Mouse (Mus musculus): ENCODE measurements around the gene Ten1. TPM values are rescaled to one million over a fixed set of nuclear protein-coding genes. Genes with fewer than 3 reads are reported as not detected.

Gene Ten1
- polyA plus RNA-seq, 1 experiment from 2014 or later: 53.6 TPM

- POLR2A ChIA-PET: no interaction called here
These were observed 28.5 kb upstream of the Ten1 start for GRCm38 (mm10) chr11:116170003-116170800.

DNA sequence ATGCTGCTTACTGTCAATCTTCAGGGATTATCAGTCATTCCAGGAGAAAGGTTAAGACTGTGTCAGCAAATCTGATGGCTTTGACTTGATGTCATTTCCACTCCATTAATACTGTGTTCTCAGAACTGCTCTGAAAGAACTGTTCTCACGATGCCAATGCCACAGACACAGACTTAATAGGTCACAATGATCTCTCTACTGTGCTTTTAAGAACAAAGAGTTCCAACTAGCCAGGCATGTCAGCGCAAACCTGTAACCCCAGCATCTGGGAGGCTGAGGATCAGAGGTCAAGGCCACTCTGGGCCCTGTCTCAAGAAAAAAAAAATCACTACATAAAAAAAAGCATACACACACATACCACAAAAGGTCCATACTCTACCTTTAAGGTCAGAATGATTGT is 26.7 kb upstream of the Ten1 start:
- ATAC-seq (no peak), DNase-seq (ENCODE audit: low read depth, low spot score) (no peak)
- POLR2A ChIA-PET: no interaction called here
- in situ Hi-C loops (cut with MboI; ENCODE audit: low pct_unique_long_range_greater_than_20kb): no loop called here
- no peak for TF ChIP-seq CTCF (IDR thresholded peaks at IDR 0.05)
- CTCF ChIA-PET: no interaction called here
- H3K27me3 ChIP-seq: no peaks in the 10 kb centered on the region

More at GRCm38 (mm10) chr11:116170003-116170800, 28.5 kb upstream of the Ten1 start:
- in situ Hi-C loops (cut with MboI; ENCODE audit: low pct_unique_long_range_greater_than_20kb): no loop called here
- DNase-seq (ENCODE audit: low read depth, low spot score): no peak
- TF ChIP-seq CTCF (IDR thresholded peaks at IDR 0.05): no peak
- no peak for ATAC-seq
- CTCF ChIA-PET: interaction anchor here (1.0 kb wide), 1 partner anchor 31 kb away, joined by 3 read pairs; the partner anchor contains the start of gene Mrpl38
- no peaks in the 10 kb centered on the region for H3K27me3 ChIP-seq

GRCm38 (mm10) chr11:116174775-116175448 is 23.7 kb upstream of the Ten1 start:
- ChIA-PET POLR2A (no interaction called here), CTCF (no interaction called here)
- DNase-seq (ENCODE audit: low read depth, low spot score): no peak
- no peak for TF ChIP-seq CTCF (IDR thresholded peaks at IDR 0.05)
- in situ Hi-C loops (cut with MboI; ENCODE audit: low pct_unique_long_range_greater_than_20kb): no loop called here
- no peaks in the 10 kb centered on the region for H3K27me3 ChIP-seq
- ATAC-seq: no peak

DNA sequence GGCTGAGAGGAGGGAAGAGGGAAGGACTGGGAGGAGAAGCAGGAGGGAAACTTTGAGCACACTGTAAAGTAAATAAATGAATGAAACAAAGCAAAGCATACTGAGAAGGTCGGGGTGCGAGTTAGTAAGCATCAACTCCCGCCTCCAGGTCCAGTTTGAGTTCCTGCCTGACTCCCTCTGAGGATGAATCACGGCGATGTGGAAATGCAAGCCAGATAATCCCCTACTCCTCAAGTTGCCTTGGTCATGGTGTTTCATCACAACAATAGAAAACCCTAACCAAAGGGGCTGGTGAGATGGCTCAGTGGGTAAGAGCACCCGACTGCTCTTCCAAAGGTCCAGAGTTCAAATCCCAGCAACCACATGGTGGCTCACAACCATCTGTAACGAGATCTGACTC is 22.6 kb upstream of the Ten1 start:
- ATAC-seq (peak; percentile 34), DNase-seq (ENCODE audit: low read depth, low spot score) (peak; percentile 73)
- ChIA-PET CTCF (no interaction called here), POLR2A (no interaction called here)
- no peak for TF ChIP-seq CTCF (IDR thresholded peaks at IDR 0.05)
- no peaks in the 10 kb centered on the region for H3K27me3 ChIP-seq
- in situ Hi-C loops (cut with MboI; ENCODE audit: low pct_unique_long_range_greater_than_20kb): no loop called here

GRCm38 (mm10) chr11:116178411-116179121 is 20.1 kb upstream of the Ten1 start:
- DNase-seq (ENCODE audit: low read depth, low spot score) (no peak), ATAC-seq (no peak)
- ChIA-PET CTCF (interaction anchor here (1.1 kb wide), 1 partner anchor 25 kb away, joined by 4 read pairs; no protein-coding TSS in a partner anchor), POLR2A (no interaction called here)
- in situ Hi-C loops (cut with MboI; ENCODE audit: low pct_unique_long_range_greater_than_20kb): no loop called here
- TF ChIP-seq CTCF (IDR thresholded peaks at IDR 0.05): no peak
- H3K27me3 ChIP-seq: no peaks in the 10 kb centered on the region

- H3K27me3 ChIP-seq: no peaks in the 10 kb centered on the region
- TF ChIP-seq CTCF (IDR thresholded peaks at IDR 0.05): no peak
- no peak for ATAC-seq
- in situ Hi-C loops (cut with MboI; ENCODE audit: low pct_unique_long_range_greater_than_20kb): no loop called here
- CTCF ChIA-PET: interaction anchor here (1.4 kb wide), 1 partner anchor 18 kb away, joined by 5 read pairs; the partner anchor contains the start of gene Fbf1
- POLR2A ChIA-PET: interaction anchor here (1.6 kb wide), 1 partner anchor 13 kb away, joined by 4 read pairs; no protein-coding TSS in a partner anchor
- no peak for DNase-seq (ENCODE audit: low read depth, low spot score)
These were observed 12.8 kb upstream of the Ten1 start for GRCm38 (mm10) chr11:116185836-116186235.

- TF ChIP-seq CTCF (IDR thresholded peaks at IDR 0.05): no peak
- POLR2A ChIA-PET: interaction anchor here (1.6 kb wide), 1 partner anchor 13 kb away, joined by 4 read pairs; no protein-coding TSS in a partner anchor
- H3K27me3 ChIP-seq: no peaks in the 10 kb centered on the region
- DNase-seq (ENCODE audit: low read depth, low spot score) (no peak), ATAC-seq (no peak)
- CTCF ChIA-PET: interaction anchor here (0.9 to 1.4 kb wide), 2 partner anchors 18 to 48 kb away, joined by 3 to 5 read pairs; partner anchors contain the start of genes Fbf1 and Mrpl38
- in situ Hi-C loops (cut with MboI; ENCODE audit: low pct_unique_long_range_greater_than_20kb): no loop called here
These were observed 12.3 kb upstream of the Ten1 start for GRCm38 (mm10) chr11:116186360-116186759.

DNA sequence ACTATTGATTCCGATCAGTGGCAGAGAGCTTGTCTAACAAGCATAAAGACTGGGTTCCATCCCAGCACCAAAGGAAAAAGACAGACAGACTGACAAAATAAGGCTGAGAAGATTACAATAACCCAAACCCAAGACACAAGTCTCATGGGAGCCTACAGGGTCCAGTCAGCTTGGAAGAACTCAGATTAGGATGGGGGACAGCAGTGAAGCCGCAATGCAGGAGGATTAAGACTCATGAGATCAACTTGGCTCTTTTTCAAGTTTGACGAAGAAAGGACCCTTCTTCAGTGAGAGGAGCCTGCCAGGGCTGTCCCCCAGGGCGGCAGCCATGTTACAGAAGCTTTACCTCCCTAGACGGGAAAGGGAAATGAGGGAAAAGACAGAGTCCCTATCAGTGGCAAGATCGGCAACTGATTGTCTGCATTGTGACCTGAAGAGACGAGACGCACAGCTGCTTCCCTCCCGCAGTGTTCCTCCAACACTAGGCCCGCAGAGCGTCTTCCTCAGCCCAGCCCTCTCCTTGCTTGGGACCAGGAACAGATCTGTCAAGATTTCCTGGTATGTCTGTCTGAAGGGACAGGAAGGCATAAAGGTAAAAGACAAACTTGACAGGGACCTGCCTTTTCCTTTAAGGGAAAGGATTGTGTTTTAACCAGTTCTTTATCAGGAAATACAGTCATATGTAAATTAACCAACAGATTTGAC is 11.3 kb upstream of the Ten1 start:
- POLR2A ChIA-PET: no interaction called here
- no peak for ATAC-seq
- DNase-seq (ENCODE audit: low read depth, low spot score): no peak
- in situ Hi-C loops (cut with MboI; ENCODE audit: low pct_unique_long_range_greater_than_20kb): no loop called here
- H3K27me3 ChIP-seq: no peaks in the 10 kb centered on the region
- CTCF ChIA-PET: interaction anchor here (0.9 kb wide), 1 partner anchor 49 kb away, joined by 3 read pairs; the partner anchor contains the start of gene Mrpl38
- no peak for TF ChIP-seq CTCF (IDR thresholded peaks at IDR 0.05)

GRCm38 (mm10) chr11:116194619-116195018 is 4.0 kb upstream of the Ten1 start:
- ATAC-seq: no peak
- no peak for TF ChIP-seq CTCF (IDR thresholded peaks at IDR 0.05)
- in situ Hi-C loops (cut with MboI; ENCODE audit: low pct_unique_long_range_greater_than_20kb): no loop called here
- CTCF ChIA-PET: no interaction called here
- DNase-seq (ENCODE audit: low read depth, low spot score): no peak
- H3K27me3 ChIP-seq: no peaks in the 10 kb centered on the region
- POLR2A ChIA-PET: interaction anchor here (1.6 kb wide), 1 partner anchor 25 kb away, joined by 3 read pairs; no protein-coding TSS in a partner anchor

DNA sequence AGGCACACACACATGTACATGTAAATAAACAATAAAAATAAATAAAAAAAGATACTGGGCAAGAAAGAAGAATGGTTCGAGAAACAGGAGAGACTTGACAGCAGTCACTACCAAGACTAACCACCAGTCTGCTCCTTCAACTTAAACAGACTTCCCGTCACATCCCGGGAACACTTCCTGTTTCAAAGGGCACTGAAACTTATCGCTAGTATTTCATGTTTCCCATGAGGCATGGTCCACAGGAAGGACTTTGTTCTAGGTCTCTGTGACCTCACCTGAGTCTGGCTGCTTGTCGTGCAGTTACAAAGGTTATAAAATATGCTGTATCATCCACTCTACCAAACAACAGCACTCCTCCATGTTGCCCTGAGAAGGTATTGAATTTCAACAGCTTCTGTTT is 3.4 kb upstream of the Ten1 start:
- in situ Hi-C loops (cut with MboI; ENCODE audit: low pct_unique_long_range_greater_than_20kb): no loop called here
- no peak for DNase-seq (ENCODE audit: low read depth, low spot score)
- ATAC-seq: no peak
- ChIA-PET CTCF (no interaction called here), POLR2A (interaction anchor here (1.6 kb wide), 1 partner anchor 24 kb away, joined by 3 read pairs; no protein-coding TSS in a partner anchor)
- TF ChIP-seq CTCF (IDR thresholded peaks at IDR 0.05): no peak
- H3K27me3 ChIP-seq: no peaks in the 10 kb centered on the region

All from Patski (cell line).